Mouse (Mus musculus) heart, adult 18-20 months (tissue): ENCODE data around the gene Kmt5a. TPM values are rescaled to one million over a fixed set of nuclear protein-coding genes. Genes with fewer than 3 reads are reported as not detected.
"Not testable (repeated sequence)": the region's sequence is repeated elsewhere in the genome, so short reads cannot be mapped to it uniquely, and the experiment has no call there.

Experiments used
- DNase-seq, 2 experiments: peaks; one replicate each; pipeline ENCODE4 v3.0.0; 2021 to 2022; ENCODE audit warnings: mixed read lengths in 1 of 2
- total RNA-seq, 2 experiments: library from RNA; stranded (reverse); gene quantifications; 2 replicates each; pipeline ENCODE4 v1.2.3; 2021

Kmt5a gene
- total RNA-seq, 2 experiments from 2014 or later = 205 to 229 TPM

DNA sequence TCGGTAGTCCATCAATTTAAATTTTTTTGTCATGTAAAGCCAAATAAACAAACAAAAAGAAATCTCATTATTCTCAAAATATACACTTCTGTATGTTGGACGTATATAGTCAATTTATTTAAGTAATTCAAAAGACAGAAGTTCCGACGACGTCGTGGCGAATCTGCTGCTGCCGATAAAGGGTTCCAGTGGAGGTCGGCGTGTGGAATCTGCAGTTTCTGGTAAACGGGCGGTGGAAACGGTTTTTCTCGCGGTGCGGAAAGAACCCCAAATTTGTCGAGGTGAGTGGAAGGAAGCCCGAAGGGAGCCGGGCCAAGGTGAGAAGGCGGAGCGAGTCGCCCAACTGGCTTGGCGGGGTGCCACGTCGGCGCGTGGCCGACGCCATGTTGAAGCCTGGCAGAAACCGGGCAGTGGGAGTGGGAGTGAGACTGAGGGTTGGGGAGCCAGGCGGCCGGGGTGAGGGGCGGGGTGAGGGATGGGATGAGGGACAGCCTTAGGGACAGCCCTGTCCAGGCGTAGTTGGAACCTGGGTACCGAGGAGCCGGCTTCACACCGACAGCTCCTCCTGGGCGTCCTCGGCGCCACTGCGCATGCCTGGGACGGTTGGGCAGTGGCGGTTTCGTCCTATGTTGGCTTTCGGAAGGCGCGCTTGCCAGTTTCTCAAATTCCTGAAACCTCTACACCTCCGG is 43.4 kb downstream of the Kmt5a start, which contains the start of gene Snrnp35:
Gene Snrnp35, plus strand, starts transcription at position 169 of the 689 bp plus-strand sequence.
- DNase-seq = peak; percentile 94 to 95

GRCm38 (mm10) chr5:124483655-124484396 is 44.1 kb downstream of the Kmt5a start:
- no peak for DNase-seq

DNA sequence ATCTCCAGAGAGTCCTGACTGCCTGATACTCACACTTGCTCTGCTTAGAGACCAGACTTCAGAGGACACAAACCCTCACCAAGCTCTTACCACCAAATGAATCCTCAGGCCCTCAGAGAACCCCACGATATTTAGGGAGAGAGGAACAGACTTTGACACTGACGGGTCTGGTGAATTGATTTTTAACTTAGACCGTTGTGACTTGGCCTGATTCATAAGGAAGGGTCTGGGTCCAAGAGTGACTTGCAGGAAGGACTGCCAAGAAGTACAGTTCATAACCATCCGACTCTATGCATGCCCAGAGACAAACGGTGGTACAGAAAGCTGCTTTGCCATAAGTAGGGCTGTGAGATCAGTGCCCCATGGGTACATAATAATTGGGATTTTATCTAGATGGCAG is 45.9 kb downstream of the Kmt5a start:
- no peak for DNase-seq

GRCm38 (mm10) chr5:124488885-124489284 is 49.2 kb downstream of the Kmt5a start:
- DNase-seq = no peak

DNA sequence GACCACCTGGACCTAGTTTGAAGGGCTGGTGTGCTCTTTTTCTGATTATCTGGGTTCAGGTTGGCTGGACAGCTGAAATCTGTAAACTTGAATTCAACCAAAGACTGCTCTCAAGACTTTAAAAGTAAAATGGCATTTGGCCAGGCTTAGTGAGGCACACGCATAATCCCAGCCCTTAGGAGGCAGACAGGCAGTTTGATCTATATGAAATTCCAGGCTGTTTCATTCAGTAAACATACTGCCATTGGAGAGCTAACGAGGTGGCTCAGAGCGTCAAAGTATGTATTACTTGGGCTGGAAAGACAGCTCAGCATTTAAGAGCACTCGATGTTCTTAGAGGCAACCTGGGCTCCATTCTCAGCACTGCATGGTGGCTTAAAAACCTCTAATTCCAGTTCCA is 52.0 kb downstream of the Kmt5a start:
- no peak for DNase-seq

- DNase-seq = no peak
Measured at GRCm38 (mm10) chr5:124492618-124493017, 52.9 kb downstream of the Kmt5a start.

GRCm38 (mm10) chr5:124493455-124493854 is 53.7 kb downstream of the Kmt5a start:
- no peak for DNase-seq

- no peak for DNase-seq
Measured at GRCm38 (mm10) chr5:124495547-124495946, 55.8 kb downstream of the Kmt5a start.

DNA sequence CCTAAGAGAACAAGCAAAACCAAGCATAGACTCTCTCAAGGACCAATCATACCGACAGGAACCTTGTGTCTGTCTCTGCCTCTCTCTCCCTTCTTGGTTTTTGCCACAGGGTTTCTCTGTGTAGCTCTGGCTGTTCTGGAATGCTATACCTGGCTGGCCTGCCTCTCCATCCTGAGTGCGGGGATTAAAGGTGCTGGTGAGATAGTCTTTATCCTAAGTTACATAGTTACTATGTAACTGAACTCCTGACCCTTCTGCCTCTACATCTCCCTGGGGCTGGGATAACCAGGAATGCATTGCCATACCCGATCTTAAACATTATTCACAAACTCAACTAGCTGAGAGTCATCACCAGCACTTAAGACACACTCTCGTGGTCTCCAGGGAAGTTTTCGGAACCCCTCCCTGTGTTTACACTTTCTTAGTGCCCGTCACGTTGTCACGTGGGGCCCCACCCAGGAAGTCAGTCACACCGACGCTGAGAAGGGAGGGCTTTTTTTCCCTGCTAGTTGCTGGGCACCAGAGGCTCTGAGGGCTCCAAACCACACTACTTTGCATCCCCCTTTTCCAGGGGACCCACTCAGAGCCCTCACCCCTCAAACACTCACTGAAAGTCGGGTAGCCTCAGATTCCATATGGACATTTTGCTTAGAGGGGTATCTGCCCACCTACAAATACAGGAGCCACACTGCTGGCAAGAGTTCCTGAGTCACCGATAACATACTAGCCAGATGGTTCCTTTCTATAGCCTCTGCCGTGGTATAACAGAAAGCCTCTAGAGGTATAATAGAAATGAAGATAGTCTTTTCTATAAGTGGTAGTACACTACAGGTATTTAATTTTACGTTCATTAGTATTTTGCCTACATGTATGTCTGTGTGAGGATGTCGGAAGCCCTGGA is 57.1 kb downstream of the Kmt5a start:
- DNase-seq = peak in 1 of 2 experiments; percentile 36

DNA sequence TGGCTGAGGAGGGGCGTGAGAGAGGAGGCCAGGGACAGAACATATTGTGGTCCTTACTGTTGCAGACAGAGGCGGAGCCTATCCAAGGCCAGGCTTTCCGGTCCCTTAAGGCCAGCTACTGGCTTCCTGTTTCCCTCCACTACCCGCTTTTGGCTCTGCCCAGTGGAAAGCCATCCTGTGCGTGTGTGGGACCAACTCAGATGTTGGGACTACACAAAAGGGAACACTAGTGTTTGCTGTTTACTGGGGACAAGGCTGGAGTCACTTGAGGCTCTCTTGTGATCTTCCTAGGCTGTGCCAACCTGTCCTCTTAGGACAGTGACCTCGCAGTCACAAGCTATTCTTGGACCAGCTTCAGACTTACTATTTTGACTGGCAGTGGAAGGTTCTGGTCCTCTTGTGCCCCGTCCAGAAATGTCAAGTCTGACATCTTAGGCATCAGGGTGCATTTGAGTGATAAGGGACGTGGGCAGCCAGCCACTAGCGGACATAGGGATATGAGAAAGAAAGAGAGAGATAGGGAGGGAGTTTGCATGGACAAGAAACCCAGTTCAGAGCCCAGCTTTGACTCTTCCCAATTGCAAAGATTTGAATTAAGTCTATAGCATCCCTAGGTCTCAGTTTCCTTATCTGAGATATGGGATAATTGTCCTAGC is 58.6 kb downstream of the Kmt5a start:
- peak; percentile 84 to 89 for DNase-seq

GRCm38 (mm10) chr5:124499001-124499400 is 59.3 kb downstream of the Kmt5a start:
- no peak for DNase-seq

GRCm38 (mm10) chr5:124500037-124500436 is 60.3 kb downstream of the Kmt5a start:
- DNase-seq = not testable (repeated sequence)

DNA sequence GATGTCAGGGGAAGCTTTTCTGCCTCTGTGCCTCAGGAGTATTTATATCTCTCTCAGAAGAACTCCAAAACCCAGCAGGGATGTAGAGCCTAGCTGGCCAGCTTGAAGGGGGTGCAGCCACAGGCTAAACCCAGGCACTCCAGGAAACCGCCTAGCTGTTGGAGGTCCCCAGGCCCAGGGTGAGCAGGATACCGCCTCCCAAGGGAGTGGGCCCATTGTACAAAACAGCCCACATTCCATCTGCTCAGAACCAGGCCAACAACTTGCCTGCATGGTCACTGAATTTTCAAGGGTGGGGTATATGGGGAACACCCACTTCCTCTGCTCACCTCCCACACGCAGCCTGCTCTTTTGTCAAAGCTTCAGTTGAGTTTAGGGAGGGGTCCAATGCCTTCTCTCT is 60.8 kb downstream of the Kmt5a start:
- DNase-seq = peak in 1 of 2 experiments; percentile 43

DNA sequence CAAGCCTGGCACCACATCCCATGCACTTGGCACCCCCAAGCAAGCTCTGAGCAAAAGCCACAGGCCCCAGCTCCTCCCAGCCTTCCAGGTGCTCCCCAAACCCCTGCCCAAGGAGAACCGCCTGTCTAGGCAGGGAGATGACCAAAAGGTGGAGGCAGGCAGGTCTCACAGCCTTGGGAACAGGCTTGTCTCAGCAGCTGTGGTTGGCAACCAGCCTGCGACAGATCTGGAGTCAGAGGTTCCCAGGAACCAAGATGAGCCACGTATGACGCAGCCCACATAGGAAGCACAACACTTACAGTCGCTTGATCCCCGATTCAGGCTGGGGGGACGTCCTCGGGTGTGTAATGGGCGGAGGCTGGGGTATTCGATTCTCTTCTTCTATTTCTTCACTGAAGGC is 61.8 kb downstream of the Kmt5a start:
- no peak for DNase-seq

GRCm38 (mm10) chr5:124503742-124504141 is 64.0 kb downstream of the Kmt5a start:
- DNase-seq = no peak

GRCm38 (mm10) chr5:124505235-124505634 is 65.5 kb downstream of the Kmt5a start:
- no peak for DNase-seq

- peak; percentile 71 to 83 for DNase-seq
Measured at GRCm38 (mm10) chr5:124506731-124507359, 67.1 kb downstream of the Kmt5a start.

- no peak for DNase-seq
Measured at GRCm38 (mm10) chr5:124509200-124509599, 69.5 kb downstream of the Kmt5a start.

GRCm38 (mm10) chr5:124509742-124510237 is 70.1 kb downstream of the Kmt5a start:
- DNase-seq = peak; percentile 86 to 91

DNA sequence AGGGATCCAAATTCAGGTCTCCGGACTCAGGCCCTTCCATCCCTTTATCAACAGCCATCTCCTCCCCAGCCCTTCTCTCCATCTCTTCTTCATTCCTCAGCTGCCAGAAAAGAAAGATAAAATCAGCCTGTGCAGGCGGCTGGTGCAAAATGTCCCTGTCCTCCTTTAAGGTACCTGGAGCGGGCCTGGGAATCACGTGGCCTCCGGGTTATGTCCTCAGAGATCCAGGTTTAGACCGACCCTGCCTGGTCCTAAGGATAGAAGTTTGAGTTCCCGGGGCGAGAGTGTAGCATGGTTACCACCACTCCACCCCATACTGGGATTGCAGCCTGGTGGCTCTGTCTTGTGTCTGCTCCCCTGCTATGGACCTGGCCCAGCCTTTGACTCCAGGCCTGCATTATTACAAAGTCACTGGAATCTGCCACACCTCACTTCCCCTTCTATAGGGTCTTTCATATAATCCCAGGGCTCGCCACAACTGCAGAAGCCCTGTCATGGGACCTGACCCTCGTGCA is 70.9 kb downstream of the Kmt5a start:
- peak in 1 of 2 experiments; percentile 64 for DNase-seq
